Mouse (Mus musculus) embryonic stem cell, embryonic (primary cell): ENCODE measurements around the gene Pde6h.

Experiments
- CTCF ChIA-PET, 4 experiments: fragments of 300-600 bp in 2 of 4; fragments of 350-600 bp in 2 of 4; sonication (Branson Sonifier 250); formaldehyde crosslinking; loops; one replicate each; lab custom pipeline; 2022; ENCODE audit warnings: inconsistent platforms in 2 of 4; lab: Charles Lee
- POLR2A ChIA-PET, 4 experiments: fragments of 300-600 bp in 2 of 4; fragments of 350-600 bp in 2 of 4; sonication (Branson Sonifier 250); formaldehyde crosslinking; loops; one replicate each; lab custom pipeline; 2022; ENCODE audit warnings: antibody characterized with exemption in 4 of 4, inconsistent platforms in 1 of 4; lab: Charles Lee

The Pde6h gene

DNA sequence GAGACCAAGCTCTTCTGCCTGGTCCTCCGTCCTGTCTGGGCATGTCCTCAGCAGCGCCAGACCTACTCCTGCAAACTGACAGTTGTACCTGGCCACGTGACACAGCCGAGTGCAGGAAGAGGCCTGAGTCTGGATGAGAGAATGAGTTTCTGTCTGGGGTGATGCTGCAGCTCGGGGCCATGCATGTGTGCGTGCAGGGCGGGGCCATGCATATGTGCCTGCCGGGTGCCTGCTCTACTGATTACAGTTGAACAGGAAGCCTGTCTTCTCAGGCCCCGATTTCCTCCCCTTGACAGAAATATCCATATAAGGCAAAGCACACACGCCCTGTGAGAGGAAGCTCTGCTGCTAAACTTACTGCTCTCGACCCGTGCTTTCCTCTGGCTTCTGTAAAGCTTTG, 7.0 kb downstream of the Pde6h start:
- ChIA-PET POLR2A (interaction anchor here (0.5 to 4.8 kb wide), 16 partner anchors 9 to 835 kb away, joined by 3 to 32 read pairs (median 4); partner anchors contain the start of genes BC049715 (in 3 of the 4), Hist4h4 (in 3 of the 4), Wbp11 (in 3 of the 4) and H2afj (in 2 of the 4)), CTCF (interaction anchor here in 1 of 4 experiments (1.1 to 1.9 kb wide), 2 partner anchors 10 to 239 kb away, joined by 3 to 6 read pairs; partner anchors contain the start of gene Rerg)

GRCm38 (mm10) chr6:136931246-136931645, 7.6 kb downstream of the Pde6h start:
- ChIA-PET CTCF (interaction anchor here in 1 of 4 experiments (0.8 kb wide), 1 partner anchor 213 kb away, joined by 3 read pairs; no protein-coding TSS in a partner anchor), POLR2A (interaction anchor here (0.5 to 4.8 kb wide), 12 partner anchors 8 to 836 kb away, joined by 3 to 32 read pairs (median 4); partner anchors contain the start of genes BC049715 (in 3 of the 4), Hist4h4 (in 3 of the 4), Wbp11 (in 3 of the 4) and H2afj (in 2 of the 4))

DNA sequence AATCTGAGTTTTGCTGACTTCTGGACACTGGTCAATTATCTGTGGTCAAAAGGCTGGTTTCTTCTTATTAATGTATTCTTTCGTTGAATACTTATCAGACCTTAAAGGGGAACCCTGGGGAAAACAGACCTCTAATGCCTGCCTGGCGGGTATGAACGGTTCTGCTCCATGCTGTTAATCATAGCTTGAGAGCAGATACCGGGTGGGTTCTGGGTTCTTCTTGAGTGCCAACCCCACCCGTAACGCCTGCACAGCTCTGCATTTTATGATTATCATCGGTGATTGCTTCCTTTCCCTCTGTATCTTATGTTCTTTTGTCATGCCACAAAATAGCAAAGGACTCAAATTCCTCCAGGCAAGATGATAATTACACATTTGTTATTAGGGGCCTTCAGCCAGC, 10.4 kb downstream of the Pde6h start:
- POLR2A ChIA-PET, result interaction anchor here in 2 of 4 experiments (1.2 to 1.9 kb wide), 2 partner anchors 106 to 130 kb away, joined by 4 to 8 read pairs; partner anchors contain the start of genes Hist4h4 (in 1 of the 2) and Wbp11 (in 1 of the 2)
- CTCF ChIA-PET, result interaction anchor here in 1 of 4 experiments (2.5 kb wide), 1 partner anchor 14 kb away, joined by 7 read pairs; no protein-coding TSS in a partner anchor

DNA sequence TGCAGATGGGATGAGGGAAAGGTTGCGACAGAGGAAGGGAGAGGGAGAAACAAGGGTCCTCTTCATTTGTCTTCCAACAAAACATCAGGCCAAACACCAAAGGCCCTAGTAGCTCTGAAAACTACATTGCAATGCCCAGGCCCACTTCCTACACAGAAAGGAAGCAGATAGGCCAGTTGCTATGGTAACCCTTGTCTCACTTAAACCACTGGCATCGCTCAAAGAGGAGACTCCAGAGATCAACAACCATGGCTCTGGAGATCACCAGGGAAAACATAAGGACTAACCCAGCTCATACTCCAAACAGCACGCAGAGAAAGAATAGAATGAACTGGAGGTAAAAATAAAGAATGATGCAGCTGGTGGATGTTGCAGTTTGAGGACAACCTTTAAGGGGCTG, 11.6 kb downstream of the Pde6h start:
- CTCF ChIA-PET, result no interaction called here
- POLR2A ChIA-PET, result interaction anchor here in 1 of 4 experiments (0.7 kb wide), 1 partner anchor 116 kb away, joined by 3 read pairs; no protein-coding TSS in a partner anchor

DNA sequence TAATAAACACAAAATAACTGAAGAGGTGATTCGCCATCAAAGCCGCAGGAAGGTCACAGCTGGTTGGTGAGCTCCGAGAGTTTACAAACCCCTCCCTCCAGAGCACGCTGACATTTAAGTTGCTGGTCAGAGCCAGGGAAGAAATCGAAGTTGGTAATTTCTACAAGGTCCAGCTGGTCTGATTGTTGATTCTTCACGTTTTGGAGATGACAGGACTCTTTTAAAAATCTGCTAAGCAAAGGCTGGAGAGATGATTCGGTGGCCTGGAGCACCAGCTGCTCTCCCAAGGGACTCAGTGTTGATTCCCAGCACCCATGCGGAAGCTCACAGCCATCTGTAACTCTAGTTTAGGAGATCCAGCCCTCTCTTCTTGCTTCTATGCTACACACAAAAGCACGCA, 12.7 kb downstream of the Pde6h start:
- POLR2A ChIA-PET, result interaction anchor here in 1 of 4 experiments (1.5 to 1.6 kb wide), 2 partner anchors 109 to 132 kb away, joined by 3 to 5 read pairs; partner anchors contain the start of genes BC049715, Hist4h4 and Wbp11
- CTCF ChIA-PET, result no interaction called here

GRCm38 (mm10) chr6:136937117-136937516, 13.5 kb downstream of the Pde6h start:
- ChIA-PET POLR2A (interaction anchor here in 1 of 4 experiments (1.5 to 1.6 kb wide), 2 partner anchors 110 to 133 kb away, joined by 3 to 5 read pairs; partner anchors contain the start of genes BC049715, Hist4h4 and Wbp11), CTCF (no interaction called here)

- ChIA-PET CTCF (interaction anchor here in 2 of 4 experiments (1.0 to 1.1 kb wide), 2 partner anchors 60 to 91 kb away, joined by 3 read pairs; no protein-coding TSS in a partner anchor), POLR2A (interaction anchor here in 3 of 4 experiments (0.6 to 1.2 kb wide), 5 partner anchors 8 to 135 kb away, joined by 3 to 4 read pairs (median 3); partner anchors contain the start of gene Hist4h4 (in 2 of the 3))
Observed at GRCm38 (mm10) chr6:136938331-136939126, 14.9 kb downstream of the Pde6h start.

- POLR2A ChIA-PET, result interaction anchor here in 3 of 4 experiments (0.6 to 3.6 kb wide), 9 partner anchors 9 to 136 kb away, joined by 3 to 13 read pairs (median 3); partner anchors contain the start of gene Hist4h4 (in 2 of the 3)
- CTCF ChIA-PET, result no interaction called here
Observed at GRCm38 (mm10) chr6:136939326-136940187, 15.9 kb downstream of the Pde6h start.

DNA sequence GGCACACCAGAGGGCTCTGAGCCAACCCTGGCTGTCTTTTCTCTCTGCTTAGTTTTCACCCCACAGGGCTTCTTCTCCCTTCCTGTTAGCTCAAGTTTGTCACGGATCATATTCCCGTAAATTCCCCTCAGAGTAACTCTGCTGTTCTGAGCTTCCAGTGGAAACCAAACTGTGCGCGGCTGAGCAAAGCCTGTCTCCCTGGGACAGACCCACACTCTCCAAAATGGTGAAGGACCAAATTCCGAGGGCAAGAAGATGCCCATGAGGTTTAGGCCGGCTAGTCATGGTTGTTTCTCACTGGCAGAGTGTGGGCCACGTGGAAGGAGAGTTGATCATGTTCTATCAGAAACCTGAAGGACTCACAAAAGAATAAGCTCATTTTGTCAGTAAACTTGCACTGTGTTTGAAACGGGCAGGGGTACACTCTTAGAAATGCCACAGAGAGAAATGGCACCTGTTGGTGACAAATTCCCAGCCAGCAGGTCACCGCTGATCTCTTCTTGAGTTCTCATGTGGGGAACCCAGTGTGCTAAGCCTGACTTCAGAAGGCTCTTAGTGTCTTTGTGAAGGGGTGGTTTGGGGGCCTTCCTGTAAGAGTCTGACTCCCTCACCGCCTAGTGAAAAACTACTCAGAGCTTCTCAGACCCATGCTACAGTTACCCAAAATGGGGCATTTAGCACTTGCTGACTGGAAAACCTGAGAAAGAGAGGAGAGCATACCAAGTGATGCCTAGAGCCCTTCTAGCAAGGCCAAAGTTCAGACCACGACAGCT, 16.7 kb downstream of the Pde6h start:
- CTCF ChIA-PET, result interaction anchor here in 2 of 4 experiments (0.6 to 1.5 kb wide), 2 partner anchors 20 to 340 kb away, joined by 3 to 4 read pairs; no protein-coding TSS in a partner anchor

GRCm38 (mm10) chr6:136941051-136942021, 17.7 kb downstream of the Pde6h start, which contains the start of gene Arhgdib:
Gene Arhgdib (minus strand): TSS chr6:136941899.
- POLR2A ChIA-PET, result interaction anchor here in 3 of 4 experiments (0.6 to 3.6 kb wide), 12 partner anchors 11 to 1072 kb away, joined by 3 to 13 read pairs (median 4); partner anchors contain the start of gene Hist4h4 (in 2 of the 3)
- CTCF ChIA-PET, result interaction anchor here in 2 of 4 experiments (0.8 to 1.5 kb wide), 2 partner anchors 21 to 39 kb away, joined by 3 to 4 read pairs; no protein-coding TSS in a partner anchor

More for the DNA sequence above, 16.7 kb downstream of the Pde6h start:
- POLR2A ChIA-PET, result interaction anchor here in 3 of 4 experiments (1.1 to 3.6 kb wide), 9 partner anchors 10 to 137 kb away, joined by 3 to 13 read pairs (median 5); partner anchors contain the start of gene Hist4h4 (in 1 of the 3)

GRCm38 (mm10) chr6:136942280-136942679, 18.6 kb downstream of the Pde6h start:
- POLR2A ChIA-PET, result interaction anchor here in 3 of 4 experiments (0.6 to 3.6 kb wide), 5 partner anchors 12 to 1071 kb away, joined by 3 to 13 read pairs (median 4); partner anchors contain the start of gene Hist4h4 (in 1 of the 3)
- CTCF ChIA-PET, result interaction anchor here in 1 of 4 experiments (0.6 to 0.8 kb wide), 2 partner anchors 11 to 38 kb away, joined by 3 read pairs; no protein-coding TSS in a partner anchor

GRCm38 (mm10) chr6:136943392-136943791, 19.8 kb downstream of the Pde6h start:
- POLR2A ChIA-PET, result interaction anchor here in 1 of 4 experiments (1.3 kb wide), 1 partner anchor 139 kb away, joined by 3 read pairs; the partner anchor contains the start of gene Hist4h4
- CTCF ChIA-PET, result no interaction called here

DNA sequence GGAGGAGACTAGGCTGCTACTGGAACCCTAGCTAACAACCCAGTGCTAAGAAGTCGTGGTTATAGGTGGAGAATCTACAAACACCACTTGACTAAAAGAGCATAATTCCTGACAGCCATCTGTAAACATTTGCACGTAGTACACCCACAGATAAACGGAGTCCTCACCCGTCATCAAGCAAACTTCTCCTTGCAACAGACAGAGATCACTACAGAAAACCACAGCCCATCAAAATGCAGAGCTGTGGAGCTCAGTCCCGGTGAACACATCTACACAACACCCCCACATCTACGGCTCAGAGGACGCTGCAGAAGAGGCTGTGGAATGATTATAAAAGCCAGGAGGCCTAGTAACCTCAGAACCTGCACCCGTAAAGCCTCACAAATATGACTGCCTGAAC, 20.9 kb downstream of the Pde6h start:
- POLR2A ChIA-PET, result interaction anchor here in 2 of 4 experiments (0.8 to 1.6 kb wide), 3 partner anchors 140 to 141 kb away, joined by 3 to 5 read pairs (median 3); partner anchors contain the start of gene Hist4h4 (in 2 of the 2)
- CTCF ChIA-PET, result no interaction called here

DNA sequence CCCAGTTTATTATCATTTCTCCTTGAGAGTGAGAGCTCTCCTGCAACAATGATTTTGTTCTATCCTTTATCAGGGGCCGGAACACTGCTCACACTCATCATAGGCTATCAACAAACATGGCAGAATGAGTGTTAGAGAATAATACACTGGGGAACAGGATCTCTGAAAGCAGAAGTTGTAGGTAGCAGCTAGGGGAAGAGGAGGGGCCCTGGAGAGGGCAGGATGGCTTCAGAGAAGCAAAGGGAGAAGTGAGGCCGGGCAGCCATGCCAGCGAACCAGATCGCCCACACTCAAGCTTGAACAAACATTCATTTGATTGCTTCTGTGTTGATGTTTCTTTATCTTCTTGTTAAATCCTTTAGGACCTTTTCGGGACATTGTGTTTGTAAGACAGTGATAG, 22.6 kb downstream of the Pde6h start:
- ChIA-PET POLR2A (no interaction called here), CTCF (no interaction called here)

DNA sequence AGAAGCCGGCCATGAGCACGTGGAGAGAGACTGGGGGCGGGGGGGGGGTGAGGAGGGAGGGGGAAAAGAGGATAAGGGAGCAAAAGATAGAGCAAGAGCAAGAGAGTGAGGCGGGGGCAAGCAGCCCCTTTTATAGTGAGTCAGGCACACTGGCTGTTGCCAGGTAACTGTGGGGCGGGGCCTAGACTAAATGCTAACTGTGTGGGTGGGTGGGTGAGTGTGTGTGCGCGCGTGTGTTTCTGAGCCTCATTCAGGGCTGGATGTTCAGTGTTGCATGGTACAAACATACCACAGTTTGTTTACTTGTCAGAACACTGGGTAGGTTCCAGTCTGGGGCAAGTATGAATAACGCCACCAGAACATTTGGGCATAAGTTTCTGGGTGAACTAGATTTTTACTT, 23.3 kb downstream of the Pde6h start:
- CTCF ChIA-PET, result no interaction called here
- POLR2A ChIA-PET, result no interaction called here
